Mouse (Mus musculus) cerebellum, adult 9-10 months (tissue): Measurements from ENCODE around the gene Rhob.
A peak's percentile ranks its signal among the peaks of the same experiment; 100 is the strongest.

Experiments used
- DNase-seq: peaks from one replicate; pipeline ENCODE4 v3.0.0; 2022

The Rhob gene

DNA sequence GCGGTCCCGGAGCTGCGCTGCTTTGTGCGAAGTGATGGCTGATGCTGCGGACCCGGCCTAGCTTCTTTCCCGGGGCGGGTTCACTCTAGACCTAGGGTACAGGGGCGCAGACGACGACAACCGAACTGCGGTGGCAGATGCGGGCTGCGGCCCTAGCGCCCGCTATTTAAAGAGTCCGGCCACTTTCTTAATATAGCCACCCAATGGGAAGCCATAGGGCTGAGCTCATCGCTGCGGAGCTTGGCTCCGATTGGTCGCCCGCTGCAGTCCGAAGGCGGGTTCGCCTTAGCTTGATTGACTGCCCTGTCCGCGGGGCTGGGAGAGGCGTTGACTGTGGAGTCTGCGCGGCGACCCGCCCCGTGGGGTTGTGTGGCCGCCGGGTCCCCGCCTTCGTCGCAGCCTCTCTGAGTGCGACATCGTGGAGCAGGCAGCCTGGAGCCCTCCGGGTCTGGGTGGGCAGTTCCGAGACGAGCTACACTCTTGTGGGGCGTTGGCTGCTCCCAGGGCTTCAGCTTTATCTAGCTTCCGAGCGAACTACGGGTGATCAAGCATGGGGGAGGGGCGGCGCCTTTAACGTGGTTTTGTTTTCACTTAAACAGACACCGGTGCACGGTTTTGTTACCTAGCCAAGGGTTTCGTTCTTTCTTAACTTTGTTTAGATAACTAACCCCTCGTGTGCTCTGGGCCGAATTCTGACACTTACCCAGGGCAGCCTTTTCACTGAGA, at the start of gene Rhob:
Gene Rhob, minus strand, starts transcription at position 139 of the 726 bp plus-strand sequence.
- peak; percentile 98 for DNase-seq

DNA sequence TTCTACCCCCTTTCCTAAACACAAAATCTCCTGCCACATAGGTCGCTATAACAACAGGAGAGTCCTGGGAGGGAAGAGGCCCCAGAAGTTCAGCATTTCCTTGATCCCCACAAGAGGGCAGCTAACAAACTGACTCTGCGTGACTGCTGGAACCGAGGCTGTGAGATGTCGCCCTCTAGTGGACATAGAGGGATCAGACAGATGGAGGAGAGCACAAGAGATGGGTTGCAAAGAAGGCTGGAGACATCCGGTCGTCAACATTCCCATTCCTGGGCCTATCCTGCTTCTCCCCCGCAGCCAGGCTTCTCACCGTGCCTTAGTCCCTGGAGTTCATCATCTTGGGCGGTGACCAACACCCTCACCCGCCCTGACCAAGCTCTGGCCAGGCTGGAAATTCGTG, 47.5 kb upstream of the Rhob start:
- DNase-seq: peak; percentile 55

DNA sequence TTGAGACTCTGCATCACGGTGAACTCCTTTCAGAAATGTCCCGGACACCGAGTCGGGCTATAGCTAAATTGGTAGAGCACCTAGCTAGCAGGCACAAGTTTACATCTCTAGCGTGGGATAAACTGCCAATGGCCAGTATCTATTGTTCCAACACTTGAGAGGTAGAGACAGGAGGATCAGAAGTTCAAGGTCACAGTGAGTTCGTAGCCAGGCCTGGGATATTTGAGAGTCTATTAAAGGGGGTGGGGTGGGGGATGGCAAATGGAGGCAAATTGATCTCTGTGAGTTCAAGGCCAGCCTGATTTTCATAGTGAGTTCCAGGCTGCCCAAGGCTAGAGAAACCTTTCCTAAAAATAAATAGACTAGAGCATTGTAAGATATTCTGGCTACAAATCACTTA, 47.0 kb upstream of the Rhob start:
- no peak for DNase-seq

DNA sequence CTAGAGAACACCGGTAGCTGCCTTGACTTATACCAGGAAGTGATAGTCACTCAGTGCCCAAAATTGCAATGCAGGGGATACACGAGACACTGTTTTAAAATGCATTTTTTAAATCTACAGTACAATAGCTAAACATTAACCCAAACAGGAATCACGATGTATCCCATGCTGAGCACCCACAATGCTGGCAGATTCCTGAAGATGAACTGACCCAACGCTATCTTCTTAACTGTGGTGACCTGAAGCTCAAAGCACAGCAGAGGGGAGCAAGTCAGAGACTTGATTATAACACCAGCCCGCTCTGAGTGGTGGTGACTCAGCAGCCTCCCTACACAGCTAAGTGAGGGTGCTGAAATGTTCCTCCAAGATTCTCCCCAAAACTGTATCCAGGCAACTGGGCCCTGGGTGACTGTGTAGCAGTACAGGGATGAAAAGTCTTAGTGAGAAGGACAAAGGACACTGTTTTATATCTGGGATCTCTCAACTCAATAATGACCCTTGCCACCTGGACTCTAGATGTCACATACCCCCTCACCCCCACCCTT, 45.3 kb upstream of the Rhob start:
- no peak for DNase-seq

DNA sequence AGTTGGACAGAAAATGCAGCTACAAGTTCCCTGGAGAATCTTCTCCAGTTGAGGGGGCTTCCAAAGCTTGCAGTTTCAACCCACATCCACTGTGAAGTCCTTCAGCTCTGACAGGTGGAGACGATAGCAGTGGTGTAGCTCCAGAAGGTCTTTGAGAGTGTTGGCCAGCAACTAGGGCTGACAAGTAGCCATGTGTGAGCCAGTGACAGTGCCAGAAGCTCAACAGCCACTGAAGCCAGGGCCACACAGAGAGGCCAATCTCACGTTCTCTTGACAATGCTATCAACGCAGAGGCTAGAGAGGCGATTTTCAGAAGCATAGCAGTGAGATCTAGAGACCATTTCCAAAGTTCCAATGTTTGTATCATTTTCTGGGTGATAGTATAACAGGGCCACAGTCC, 42.6 kb upstream of the Rhob start:
- DNase-seq: no peak

DNA sequence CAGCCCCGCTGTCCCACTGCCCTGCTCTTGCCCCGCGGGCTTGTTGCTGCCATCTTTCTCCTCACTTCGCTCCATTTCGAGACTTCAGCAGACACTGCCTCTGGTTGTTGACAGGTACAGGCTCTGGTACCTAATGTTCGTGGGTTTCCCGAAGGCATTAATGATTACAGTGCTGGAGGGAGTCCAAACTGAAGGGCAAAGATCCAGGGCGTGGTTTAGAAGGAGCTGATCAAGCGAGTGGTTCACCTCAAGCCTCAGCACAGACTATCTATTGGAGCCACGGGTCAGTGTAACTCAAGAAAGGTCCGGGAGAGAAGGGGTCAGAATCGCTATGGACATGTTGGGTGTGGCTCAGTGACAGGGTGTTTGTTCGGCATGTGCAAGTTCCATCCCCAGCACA, 39.7 kb upstream of the Rhob start:
- DNase-seq: no peak

DNA sequence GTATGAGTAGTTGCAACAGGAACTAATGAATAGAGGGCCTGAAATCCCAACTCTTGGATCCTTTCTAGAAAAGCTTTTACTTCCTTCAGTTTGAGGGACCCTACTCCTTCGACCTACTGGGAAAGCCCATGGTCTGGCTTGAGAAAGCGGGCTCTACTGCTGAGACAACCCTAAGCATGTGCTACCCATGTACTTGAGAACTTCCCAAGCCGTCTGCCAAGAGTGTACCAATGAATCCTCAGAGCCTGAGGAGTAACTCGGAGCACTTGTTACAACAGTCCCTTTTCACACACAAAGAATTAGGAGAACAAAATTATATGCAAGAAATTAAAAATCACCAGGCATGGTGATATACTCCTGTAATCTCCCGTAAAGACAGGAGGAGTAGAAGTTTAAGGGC, 37.5 kb upstream of the Rhob start:
- DNase-seq: no peak

DNA sequence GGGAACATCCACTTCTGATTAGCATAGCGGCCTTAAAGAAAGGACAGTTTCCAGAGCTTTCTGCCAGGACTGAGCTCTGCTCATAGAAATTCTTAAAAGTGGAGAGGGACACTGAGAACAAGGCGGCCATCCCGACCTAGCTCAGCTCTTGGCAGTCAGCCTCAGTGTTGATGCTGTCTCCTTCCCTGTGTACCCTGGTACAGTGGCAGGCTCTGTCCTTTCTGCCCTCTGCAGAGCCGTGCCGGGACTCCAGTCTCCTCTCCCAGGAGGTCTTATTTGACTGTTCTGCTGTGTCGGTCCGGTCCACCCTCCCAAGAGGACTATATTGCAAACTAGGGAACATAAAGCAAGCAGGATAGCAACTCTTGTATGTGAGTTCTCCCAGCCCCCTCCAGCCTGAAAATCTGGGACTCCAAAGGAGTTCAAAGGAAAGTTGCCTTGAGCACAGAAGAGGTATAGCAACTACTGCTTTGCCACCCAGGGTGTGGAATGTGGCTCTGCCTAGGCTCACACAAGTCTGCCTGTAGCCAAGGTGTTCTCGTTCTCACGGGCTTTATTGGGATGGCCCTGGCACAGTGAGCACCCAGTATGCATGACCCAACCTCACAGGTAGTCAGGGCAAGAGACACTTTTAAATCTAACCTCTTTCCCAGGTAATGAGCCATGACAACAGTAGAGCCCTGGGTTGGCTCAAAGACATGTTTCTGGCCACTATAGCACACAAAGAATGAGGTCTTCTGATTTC, 36.6 kb upstream of the Rhob start:
- DNase-seq: no peak

DNA sequence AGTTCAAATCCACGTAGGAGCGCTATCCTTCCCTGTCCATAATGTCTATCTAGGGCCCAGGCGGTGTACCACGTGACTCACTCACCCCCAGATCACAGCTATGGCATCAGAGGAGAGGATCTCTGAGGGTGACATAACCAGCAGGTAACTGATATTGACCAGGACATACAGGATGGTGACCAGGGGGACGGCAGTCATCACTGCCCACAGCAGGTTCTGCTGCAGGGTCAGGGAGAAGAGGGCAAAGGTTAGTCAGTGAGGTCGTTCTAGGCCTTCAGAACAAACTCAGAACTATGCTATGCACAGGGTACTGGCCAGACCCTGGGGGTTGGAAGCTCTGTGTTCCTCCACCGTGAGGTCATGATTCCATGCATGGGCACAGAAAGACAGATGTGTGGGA, 35.8 kb upstream of the Rhob start:
- DNase-seq: no peak

DNA sequence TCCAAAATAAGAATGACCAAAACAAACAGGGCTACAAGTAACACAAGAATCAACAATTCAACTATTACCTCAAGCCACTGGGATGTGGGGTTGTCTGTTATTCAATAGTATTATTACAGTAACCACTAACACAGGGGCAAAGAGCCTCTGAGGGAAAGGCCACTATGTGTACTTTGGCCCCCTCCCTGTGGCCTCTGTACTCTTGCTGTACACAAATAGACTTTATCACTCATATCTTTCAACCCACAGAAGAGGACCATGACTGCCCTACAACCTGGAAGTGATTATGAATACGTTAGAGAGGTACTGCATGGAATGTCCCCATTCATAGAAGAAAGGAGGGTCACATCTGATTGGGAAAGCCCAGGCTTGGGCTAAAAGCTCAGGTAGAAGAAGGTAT, 35.1 kb upstream of the Rhob start:
- no peak for DNase-seq

DNA sequence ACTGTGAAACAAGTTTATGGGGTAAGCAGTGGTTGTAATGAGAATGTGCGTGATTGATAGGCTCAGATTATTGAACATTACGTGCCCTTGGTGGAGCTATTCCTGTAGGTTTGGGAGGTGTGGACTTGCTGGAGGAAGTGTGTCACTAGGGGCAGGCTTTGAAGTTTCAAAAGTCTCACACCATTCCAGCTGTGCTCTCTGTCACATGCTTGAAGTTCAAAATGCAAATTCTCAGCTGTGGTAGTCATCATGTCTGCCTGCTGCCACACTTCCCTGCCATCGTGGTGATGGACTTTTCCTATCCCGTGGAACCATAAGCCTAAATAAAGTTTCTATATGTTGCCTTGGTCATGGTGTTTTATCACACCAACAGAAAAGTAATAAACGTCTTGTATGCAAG, 28.0 kb upstream of the Rhob start:
- no peak for DNase-seq

DNA sequence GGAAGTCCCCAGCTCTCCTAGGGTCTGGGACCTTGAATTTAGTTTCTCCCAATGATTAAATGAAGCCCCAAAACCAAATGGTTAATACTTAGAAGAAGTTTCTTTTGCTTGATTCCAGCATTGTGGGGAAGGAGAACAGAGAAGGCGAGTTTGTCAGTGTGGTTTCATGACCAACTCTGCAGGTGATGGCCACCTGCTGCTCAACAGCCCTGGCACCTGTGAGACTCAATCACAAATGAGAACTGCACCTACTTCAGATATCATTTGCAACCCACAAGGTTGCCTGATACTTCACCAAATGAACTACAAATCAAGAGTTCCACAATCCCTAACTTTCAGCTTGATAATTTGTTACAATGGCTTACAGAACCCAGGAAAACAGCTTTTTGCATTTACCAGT, 27.4 kb upstream of the Rhob start:
- DNase-seq: no peak

DNA sequence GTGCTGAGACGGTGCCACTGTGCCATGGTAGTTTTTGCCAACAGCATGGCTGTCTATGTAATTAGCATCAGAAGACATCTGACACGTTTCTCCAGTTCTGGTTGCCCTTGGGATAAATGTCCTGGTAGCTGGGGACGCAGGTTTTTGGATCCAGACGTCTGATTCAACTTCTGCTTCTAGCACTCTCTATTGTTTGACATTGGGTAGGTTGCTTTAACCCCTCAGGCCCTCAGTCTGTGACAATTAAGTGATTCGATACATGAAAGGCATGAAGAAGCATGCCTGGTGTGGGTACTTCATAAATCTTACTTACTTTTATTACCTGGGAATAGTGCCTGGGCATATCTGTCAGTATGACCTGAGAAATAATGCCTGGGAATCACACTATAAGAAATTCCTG, 24.3 kb upstream of the Rhob start:
- no peak for DNase-seq

DNA sequence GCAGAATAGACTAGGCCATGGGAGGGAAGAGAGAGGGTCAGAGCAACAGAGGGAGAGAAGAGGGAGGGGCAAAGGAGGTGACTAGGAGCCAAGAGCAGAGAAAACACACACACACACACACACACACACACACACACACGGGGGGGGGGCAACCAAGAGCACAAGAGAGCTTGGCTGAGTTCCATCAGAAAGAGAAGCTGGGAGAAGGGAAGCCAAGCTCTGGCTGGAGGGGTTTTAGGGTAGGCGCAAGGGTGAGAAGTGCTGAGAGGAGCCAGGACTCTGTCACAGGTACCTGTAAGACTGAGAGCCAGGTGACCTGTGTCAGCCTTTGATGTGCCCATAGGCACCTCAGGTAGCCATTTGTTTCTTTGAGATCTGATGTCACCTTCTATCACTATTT, 22.9 kb upstream of the Rhob start:
- DNase-seq: no peak

DNA sequence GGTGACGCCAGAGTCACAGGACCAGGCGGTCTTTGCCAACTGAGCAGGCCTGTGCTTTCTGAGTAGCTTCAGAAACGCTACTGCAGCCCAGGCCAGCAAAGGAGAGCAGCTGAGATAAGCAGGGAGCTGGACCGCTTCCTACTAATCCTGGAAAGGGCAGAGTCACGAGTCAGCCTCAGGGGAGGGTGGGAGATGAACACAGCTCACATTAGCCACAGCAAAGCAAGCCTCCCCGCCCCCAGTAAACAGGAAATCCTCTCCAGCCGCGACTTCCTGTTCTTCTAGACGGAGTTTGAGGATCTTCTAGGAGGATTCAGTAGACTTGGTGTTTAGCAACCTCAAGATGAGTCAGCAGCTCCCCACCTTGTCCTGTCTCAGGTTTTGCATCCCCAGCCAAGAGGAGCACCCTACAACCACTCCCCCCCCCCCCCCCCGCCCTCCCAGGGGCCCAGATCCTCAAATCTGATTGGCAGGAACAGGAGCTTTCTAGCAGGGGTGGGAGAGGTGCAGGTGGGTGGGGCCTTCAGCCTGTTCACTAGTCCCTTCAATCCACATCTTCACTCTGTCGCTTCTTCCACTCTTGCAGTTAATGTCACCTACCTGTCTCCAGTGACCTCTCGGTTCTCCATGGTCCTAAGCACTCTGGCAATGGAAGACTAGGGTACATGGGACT, 21.7 kb upstream of the Rhob start:
- DNase-seq: no peak

DNA sequence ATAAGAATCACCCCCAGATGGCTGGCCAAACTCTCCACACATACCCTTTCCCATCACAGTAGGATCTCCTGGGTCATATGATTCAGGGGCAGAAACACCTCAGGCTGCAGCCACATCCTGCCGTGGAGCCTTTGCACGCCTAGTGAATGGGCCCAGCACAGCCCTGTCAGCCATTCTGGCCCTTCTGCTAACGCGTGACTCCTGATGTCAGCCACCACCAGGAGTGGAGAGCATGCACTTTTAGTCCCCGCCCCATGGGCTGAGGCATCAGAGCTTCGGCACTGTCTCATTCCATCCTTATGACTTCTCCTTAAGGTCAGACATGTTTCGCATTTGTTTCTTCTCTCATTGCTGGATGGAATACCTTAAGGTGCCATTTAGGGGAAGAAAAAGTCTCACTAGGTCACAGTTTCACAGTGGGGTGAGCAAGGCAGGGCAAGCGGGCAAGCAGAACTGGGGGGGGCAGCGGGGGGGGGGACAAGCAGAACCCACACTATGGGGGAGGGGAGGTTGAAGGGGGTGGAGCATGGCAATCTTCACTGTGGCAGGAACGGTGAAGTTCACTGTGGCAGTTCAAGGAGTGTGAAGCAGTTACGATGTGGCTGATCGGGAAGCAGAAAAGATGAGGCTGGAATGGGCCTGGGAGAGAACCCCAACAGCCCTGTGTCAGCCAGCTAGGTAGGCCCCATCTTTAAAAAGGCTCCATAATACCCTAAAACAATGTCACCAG, 19.8 kb upstream of the Rhob start:
- no peak for DNase-seq

DNA sequence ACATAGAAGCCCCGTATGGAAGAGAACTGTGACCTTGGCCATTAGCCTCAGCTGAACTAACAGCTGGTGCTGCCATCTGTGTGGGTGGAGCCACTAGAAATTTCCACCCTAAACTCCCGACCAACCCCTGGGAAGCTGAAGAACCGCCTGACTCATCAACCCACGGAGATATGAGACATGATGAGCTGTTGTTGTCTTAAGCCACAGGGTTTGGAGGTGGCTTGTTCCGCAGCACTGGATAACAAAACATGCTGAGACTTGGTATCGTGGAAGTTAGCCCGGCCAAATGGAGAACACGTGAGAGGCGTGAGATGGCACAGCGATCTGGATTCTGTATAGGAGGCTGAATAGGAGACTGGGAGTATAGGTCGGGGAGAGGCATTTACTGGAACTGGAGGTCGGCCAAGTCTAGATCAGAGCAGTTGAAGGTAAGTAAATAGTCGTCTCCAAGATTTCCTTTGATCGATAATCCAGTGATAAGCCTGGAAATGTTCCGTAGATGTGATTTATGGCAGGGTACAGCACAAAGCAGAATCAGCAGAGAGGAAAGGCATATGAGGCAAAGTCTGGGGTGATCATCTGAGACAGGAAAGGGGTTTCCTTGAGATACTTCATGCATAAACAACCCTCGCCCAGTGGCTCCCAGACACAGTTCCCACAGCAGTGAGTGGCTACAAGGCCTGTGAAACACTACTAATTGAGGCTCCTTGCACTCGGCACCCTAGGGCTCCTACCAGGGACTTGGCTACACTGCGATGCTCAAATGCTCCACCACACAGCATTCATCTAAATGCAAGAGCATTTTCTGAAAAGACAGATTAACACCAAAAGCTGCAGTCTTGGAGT, 11.5 kb upstream of the Rhob start:
- no peak for DNase-seq

DNA sequence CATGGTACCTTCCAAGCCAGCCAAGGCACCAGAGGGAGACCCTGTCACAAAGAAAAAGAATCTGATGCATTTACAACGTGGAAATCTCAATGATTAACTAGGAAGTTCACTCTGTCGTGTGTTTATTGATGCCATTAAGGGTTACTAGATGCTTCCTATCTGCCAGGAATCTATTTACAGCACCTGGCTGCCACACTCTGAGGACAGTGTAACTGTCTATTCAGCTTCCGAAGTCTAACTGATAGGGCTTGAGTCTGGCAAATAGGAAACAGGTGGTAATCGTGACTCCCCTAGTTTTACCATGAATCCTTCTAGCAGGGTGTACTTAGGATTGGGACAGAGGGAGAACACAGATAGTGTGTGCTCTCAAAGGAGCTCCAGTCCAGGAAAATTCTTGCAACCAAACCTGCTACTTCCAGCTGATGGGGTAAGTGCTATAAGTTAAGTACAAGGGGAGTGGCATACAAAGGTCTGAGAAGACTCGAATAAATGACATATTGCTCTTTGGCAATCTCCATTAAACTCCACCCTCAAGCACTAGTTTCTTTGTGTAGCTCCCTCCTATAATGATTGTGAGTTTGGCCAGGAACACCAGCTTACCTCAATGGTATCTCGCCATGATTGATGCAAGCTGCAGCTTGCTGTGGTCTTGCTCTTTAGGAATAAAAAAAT, 10.6 kb upstream of the Rhob start:
- no peak for DNase-seq

DNA sequence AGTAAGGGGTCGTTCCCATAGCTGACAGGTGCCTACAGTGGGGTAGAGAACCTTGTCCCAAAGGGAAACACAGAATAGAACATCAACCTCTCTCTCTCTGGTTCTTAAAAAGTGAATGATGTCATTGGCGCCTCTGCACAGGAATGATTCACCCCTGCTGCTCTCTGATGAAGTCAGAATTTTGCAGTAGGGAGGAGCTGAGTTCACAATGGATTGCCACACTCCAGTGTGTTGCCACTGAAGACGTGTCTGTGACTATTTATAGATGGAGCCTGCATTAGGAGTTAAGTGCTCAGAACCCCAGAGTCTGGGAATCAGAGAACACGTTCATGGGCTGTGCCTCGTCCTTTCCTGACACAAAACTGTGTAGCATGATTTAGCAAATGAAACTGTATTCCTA, 9.9 kb upstream of the Rhob start:
- DNase-seq: no peak

DNA sequence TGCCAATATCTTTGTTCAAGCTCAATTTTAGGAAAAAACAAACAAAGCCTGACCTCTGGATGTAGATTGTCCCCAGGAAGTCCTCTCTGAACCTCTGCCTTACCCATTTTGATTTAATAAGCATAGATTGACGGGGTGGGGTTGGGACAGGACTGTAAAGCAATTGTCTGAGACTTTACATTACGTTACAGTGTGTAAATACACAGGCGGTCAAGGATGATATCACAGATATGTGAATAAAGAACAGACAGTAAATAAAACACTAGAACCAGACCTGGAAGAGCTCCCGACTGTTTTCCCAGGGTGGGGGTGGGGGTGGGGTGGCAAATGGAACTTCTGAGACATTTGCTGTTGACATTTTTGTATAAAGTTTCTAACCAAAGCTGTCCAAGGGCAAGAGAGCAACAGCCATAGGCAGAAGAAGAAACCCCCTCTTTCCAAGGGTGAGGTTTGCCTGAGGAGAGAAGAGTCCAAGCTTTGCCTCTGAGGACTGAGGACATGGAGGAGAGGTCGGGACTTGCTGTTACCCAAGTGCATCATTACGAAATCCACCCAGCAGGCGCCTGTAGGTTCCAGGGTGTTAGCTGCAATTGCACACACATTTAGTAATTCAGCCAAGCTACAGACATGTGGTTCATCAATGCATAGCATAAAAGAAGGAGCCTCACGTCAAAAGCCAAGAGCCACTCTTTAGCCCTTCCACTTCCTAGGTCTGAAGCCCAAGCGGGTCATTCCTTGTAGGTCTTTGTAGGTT, 7.3 kb upstream of the Rhob start:
- no peak for DNase-seq

DNA sequence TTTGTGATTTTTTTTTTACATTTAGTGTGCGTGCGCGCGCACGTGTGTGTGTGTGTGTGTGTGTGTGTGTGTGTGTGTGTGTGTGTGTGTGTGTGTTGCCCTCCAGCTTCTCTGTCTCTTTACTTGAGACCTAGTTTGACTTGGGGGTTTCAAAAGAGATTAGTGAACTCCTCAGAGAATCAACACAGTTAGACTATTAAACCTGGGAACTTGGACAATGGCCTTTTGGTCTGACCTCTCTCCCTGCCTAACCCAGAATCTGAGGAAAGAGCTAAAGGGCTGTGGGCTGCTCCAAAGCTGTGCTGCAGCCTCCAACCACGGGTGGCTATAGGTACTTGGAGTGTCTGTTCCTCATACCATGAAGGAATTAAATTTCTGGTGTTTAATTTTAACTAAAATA, 4.3 kb upstream of the Rhob start:
- DNase-seq: no peak
